Mouse (Mus musculus) embryonic facial prominence, embryonic 12.5 days (tissue): Measurements from ENCODE around the gene Rnls. TPM values are rescaled to one million over a fixed set of nuclear protein-coding genes. Genes with fewer than 3 reads are reported as not detected.
A peak's percentile ranks its signal among the peaks of the same experiment; 100 is the strongest.
"Not testable (repeated sequence)": the region's sequence is repeated elsewhere in the genome, so short reads cannot be mapped to it uniquely, and the experiment has no call there.

Experiments used
- ATAC-seq: fragments of 200-750 bp; cut with Nextera tagmentation; 2 replicates; pipeline ENCODE4 v1.8.0; 2017; ENCODE audit not compliant: insufficient number of reproducible peaks, insufficient read depth, low FRiP score, low TSS enrichment
- H3K27ac ChIP-seq: fragments of 300-500 bp; sonication (generic); 2 replicates; pipeline ENCODE4 v1.5.1; 2016; ENCODE audit warnings: mild to moderate bottlenecking
- H3K27me3 ChIP-seq: fragments of 300-500 bp; sonication (generic); 2 replicates; pipeline ENCODE4 v1.6.1; 2016; ENCODE audit warnings: mild to moderate bottlenecking, moderate library complexity
- H3K36me3 ChIP-seq: fragments of 300-500 bp; sonication (generic); 2 replicates; pipeline ENCODE4 v1.6.1; 2016; ENCODE audit warnings: mild to moderate bottlenecking
- H3K4me1 ChIP-seq: fragments of 300-500 bp; sonication (generic); 2 replicates; pipeline ENCODE4 v1.6.1; 2016
- H3K4me2 ChIP-seq: fragments of 300-500 bp; sonication (generic); replicated peaks from 2 replicates; pipeline ENCODE4 v1.6.1; 2016; ENCODE audit warnings: mild to moderate bottlenecking, moderate library complexity
- H3K4me3 ChIP-seq: fragments of 300-500 bp; sonication (generic); 2 replicates; pipeline ENCODE4 v1.5.1; 2016; ENCODE audit warnings: mild to moderate bottlenecking
- H3K9ac ChIP-seq: fragments of 300-500 bp; sonication (generic); 2 replicates; pipeline ENCODE4 v1.6.1; 2016; ENCODE audit warnings: mild to moderate bottlenecking, moderate library complexity
- H3K9me3 ChIP-seq: fragments of 300-500 bp; sonication (generic); 2 replicates; pipeline ENCODE4 v1.6.1; 2016; ENCODE audit warnings: mild to moderate bottlenecking, moderate library complexity
- WGBS: fragments of 180-500 bp; shearing (Covaris S2); methylation state at CpG from one replicate; pipeline ENCODE4 v1.1.7; 2016; 5-methylcytosine and 5-hydroxymethylcytosine counted together
- polyA plus RNA-seq: library from polyadenylated mRNA; unstranded; fragments of >200 nt; fragmentation: Nextera tagmentation; extraction: Ambion mirVana; gene quantifications from 2 replicates; pipeline ENCODE4 v1.2.1, GENCODE M21; 2016

The Rnls gene
- 6.4 and 8.0 TPM in 2 replicates for polyA plus RNA-seq

GRCm38 (mm10) chr19:33391651-33392382 is at the start of gene Rnls:
TSS of gene Rnls (minus strand) at chr19:33392295.
- Histone ChIP-seq H3K27me3 (no peaks in the 10 kb centered on the region), H3K27ac (peak within 1 kb of the TSS; percentile 84), H3K4me1 (no peaks in the 10 kb centered on the region), H3K36me3 (no peaks in the 10 kb centered on the region), H3K4me3 (peak within 1 kb of the TSS; percentile 65), H3K9me3 (no peaks in the 10 kb centered on the region), H3K9ac (peak within 1 kb of the TSS; percentile 80), H3K4me2 (peak within 1 kb of the TSS; percentile 62)
- 1% methylated on average over 48 of the region's 48 CpGs for WGBS
- ATAC-seq = peak; percentile 98

- Histone ChIP-seq H3K27me3 (no peaks in the 10 kb centered on the region), H3K4me3 (no peak overlapping the region), H3K36me3 (no peaks in the 10 kb centered on the region), H3K9me3 (no peaks in the 10 kb centered on the region), H3K27ac (no peak overlapping the region), H3K9ac (no peak overlapping the region), H3K4me2 (no peak overlapping the region), H3K4me1 (no peaks in the 10 kb centered on the region)
- ATAC-seq = no peak
- WGBS = 52% methylated on average over 2 of the region's 2 CpGs
These were observed 37.4 kb upstream of the Rnls start for GRCm38 (mm10) chr19:33429457-33429856.

- H3K36me3 ChIP-seq, H3K9ac ChIP-seq, H3K4me1 ChIP-seq, H3K27me3 ChIP-seq, H3K9me3 ChIP-seq, H3K4me3 ChIP-seq, H3K27ac ChIP-seq, H3K4me2 ChIP-seq, ATAC-seq: not testable (repeated sequence)
- 88% methylated on average over 9 of the region's 9 CpGs for WGBS
These were observed 27.3 kb upstream of the Rnls start for GRCm38 (mm10) chr19:33419368-33419767.

- 81% methylated on average over 2 of the region's 2 CpGs for WGBS
- H3K27ac ChIP-seq = no peak overlapping the region
- no peak for ATAC-seq
- no peaks in the 10 kb centered on the region for H3K27me3 ChIP-seq
- no peaks in the 10 kb centered on the region for H3K9me3 ChIP-seq
- H3K4me3 ChIP-seq = no peak overlapping the region
- H3K4me1 ChIP-seq = no peaks in the 10 kb centered on the region
- H3K4me2 ChIP-seq = no peak overlapping the region
- no peak overlapping the region for H3K9ac ChIP-seq
- H3K36me3 ChIP-seq = no peaks in the 10 kb centered on the region
These were observed 11.3 kb downstream of the Rnls start for GRCm38 (mm10) chr19:33380825-33381224.

GRCm38 (mm10) chr19:33380386-33380785 is 11.7 kb downstream of the Rnls start:
- no peaks in the 10 kb centered on the region for H3K36me3 ChIP-seq
- no peaks in the 10 kb centered on the region for H3K9me3 ChIP-seq
- no peak overlapping the region for H3K4me2 ChIP-seq
- H3K27me3 ChIP-seq = no peaks in the 10 kb centered on the region
- 12% methylated on average over 3 of the region's 3 CpGs for WGBS
- no peaks in the 10 kb centered on the region for H3K4me1 ChIP-seq
- no peak overlapping the region for H3K4me3 ChIP-seq
- ATAC-seq = no peak
- no peak overlapping the region for H3K27ac ChIP-seq
- no peak overlapping the region for H3K9ac ChIP-seq

- Histone ChIP-seq H3K9me3 (no peaks in the 10 kb centered on the region), H3K36me3 (no peaks in the 10 kb centered on the region), H3K9ac (no peak overlapping the region), H3K4me3 (no peak overlapping the region), H3K4me1 (no peaks in the 10 kb centered on the region), H3K4me2 (no peak overlapping the region), H3K27me3 (no peaks in the 10 kb centered on the region), H3K27ac (no peak overlapping the region)
- 73% methylated on average over 2 of the region's 2 CpGs for WGBS
- ATAC-seq = no peak
These were observed 23.3 kb downstream of the Rnls start for GRCm38 (mm10) chr19:33368808-33369207.

- no peak for ATAC-seq
- no peaks in the 10 kb centered on the region for H3K4me1 ChIP-seq
- H3K4me2 ChIP-seq = no peak overlapping the region
- no peak overlapping the region for H3K27ac ChIP-seq
- no peaks in the 10 kb centered on the region for H3K27me3 ChIP-seq
- no peak overlapping the region for H3K4me3 ChIP-seq
- no peak overlapping the region for H3K9ac ChIP-seq
- 14% methylated on average over 3 of the region's 3 CpGs for WGBS
- H3K36me3 ChIP-seq = no peaks in the 10 kb centered on the region
- H3K9me3 ChIP-seq = no peaks in the 10 kb centered on the region
These were observed 25.4 kb downstream of the Rnls start for GRCm38 (mm10) chr19:33366661-33367060.

- Histone ChIP-seq H3K4me2 (no peak overlapping the region), H3K36me3 (no peaks in the 10 kb centered on the region), H3K9me3 (no peaks in the 10 kb centered on the region), H3K4me1 (no peaks in the 10 kb centered on the region), H3K4me3 (no peak overlapping the region), H3K27me3 (no peaks in the 10 kb centered on the region), H3K9ac (no peak overlapping the region), H3K27ac (no peak overlapping the region)
- WGBS = 52% methylated on average over 3 of the region's 3 CpGs
- ATAC-seq = no peak
These were observed 35.1 kb downstream of the Rnls start for GRCm38 (mm10) chr19:33357019-33357418.

GRCm38 (mm10) chr19:33340119-33340518 is 52.0 kb downstream of the Rnls start:
- no peaks in the 10 kb centered on the region for H3K4me1 ChIP-seq
- no peak for ATAC-seq

GRCm38 (mm10) chr19:33326706-33327641 is 65.1 kb downstream of the Rnls start:
- Histone ChIP-seq H3K9me3 (no peaks in the 10 kb centered on the region), H3K27me3 (no peaks in the 10 kb centered on the region), H3K9ac (no peak overlapping the region), H3K4me2 (no peak overlapping the region), H3K36me3 (no peaks in the 10 kb centered on the region), H3K4me1 (no peaks in the 10 kb centered on the region), H3K27ac (no peak overlapping the region), H3K4me3 (no peak overlapping the region)
- WGBS = 70% methylated on average over 4 of the region's 4 CpGs
- ATAC-seq = no peak

More at GRCm38 (mm10) chr19:33340119-33340518, 52.0 kb downstream of the Rnls start:
- no peak overlapping the region for H3K4me2 ChIP-seq
- no peaks in the 10 kb centered on the region for H3K36me3 ChIP-seq
- no peak overlapping the region for H3K4me3 ChIP-seq
- no peak overlapping the region for H3K27ac ChIP-seq
- H3K27me3 ChIP-seq = no peaks in the 10 kb centered on the region
- no peaks in the 10 kb centered on the region for H3K9me3 ChIP-seq
- WGBS = 83% methylated on average over 1 of the region's 1 CpGs
- H3K9ac ChIP-seq = no peak overlapping the region

GRCm38 (mm10) chr19:33318785-33319184 is 73.3 kb downstream of the Rnls start:
- H3K36me3 ChIP-seq = no peaks in the 10 kb centered on the region
- H3K4me2 ChIP-seq = no peak overlapping the region
- H3K4me1 ChIP-seq = no peaks in the 10 kb centered on the region
- H3K4me3 ChIP-seq = no peak overlapping the region
- H3K9me3 ChIP-seq = no peaks in the 10 kb centered on the region
- no peak for ATAC-seq
- 49% methylated on average over 1 of the region's 1 CpGs for WGBS
- H3K27me3 ChIP-seq = no peaks in the 10 kb centered on the region
- H3K27ac ChIP-seq = no peak overlapping the region
- no peak overlapping the region for H3K9ac ChIP-seq

- Histone ChIP-seq H3K4me2 (no peak overlapping the region), H3K4me1 (no peaks in the 10 kb centered on the region), H3K36me3 (no peaks in the 10 kb centered on the region), H3K4me3 (no peak overlapping the region), H3K27ac (no peak overlapping the region), H3K9me3 (no peaks in the 10 kb centered on the region), H3K9ac (no peak overlapping the region), H3K27me3 (no peaks in the 10 kb centered on the region)
- no peak for ATAC-seq
- WGBS = 72% methylated on average over 4 of the region's 4 CpGs
These were observed 75.0 kb downstream of the Rnls start for GRCm38 (mm10) chr19:33317130-33317529.
